Mouse (Mus musculus) brain, embryonic 18.5 days (tissue): ENCODE results near the gene Cradd.

Source experiments
- DNase-seq: peaks from one replicate; pipeline ENCODE4 v3.0.0-alpha.2; 2012; ENCODE audit warnings: low read depth, low spot score

The Cradd gene

DNA sequence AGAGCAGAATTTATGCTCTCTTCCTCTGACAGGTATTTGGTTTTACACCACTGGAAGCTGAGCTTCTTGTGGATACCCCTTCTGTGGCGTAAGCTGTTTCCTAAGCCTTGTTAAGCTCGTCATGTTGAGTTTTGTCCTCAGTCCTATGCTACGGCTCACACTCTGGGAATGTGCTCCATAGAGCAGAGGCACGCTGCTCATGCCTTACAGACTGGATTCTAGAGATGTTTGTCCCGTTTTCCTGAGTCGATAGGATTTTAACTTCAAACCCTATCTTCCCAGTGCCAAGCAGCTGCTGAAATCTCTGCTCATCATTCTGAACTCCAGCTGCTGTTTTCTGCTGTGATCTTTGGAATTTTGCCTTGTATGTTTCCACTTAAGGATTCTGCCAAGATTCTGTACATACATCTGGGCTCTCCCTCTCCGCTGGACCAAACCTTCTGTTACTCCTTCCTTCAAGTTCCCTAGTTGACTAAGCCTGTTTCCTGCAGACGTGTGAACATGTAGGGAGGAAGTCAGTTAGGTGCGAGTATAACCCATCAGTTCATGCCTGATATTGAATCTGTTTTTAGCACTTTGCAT, 164.2 kb downstream of the Cradd start:
- DNase-seq = no peak

DNA sequence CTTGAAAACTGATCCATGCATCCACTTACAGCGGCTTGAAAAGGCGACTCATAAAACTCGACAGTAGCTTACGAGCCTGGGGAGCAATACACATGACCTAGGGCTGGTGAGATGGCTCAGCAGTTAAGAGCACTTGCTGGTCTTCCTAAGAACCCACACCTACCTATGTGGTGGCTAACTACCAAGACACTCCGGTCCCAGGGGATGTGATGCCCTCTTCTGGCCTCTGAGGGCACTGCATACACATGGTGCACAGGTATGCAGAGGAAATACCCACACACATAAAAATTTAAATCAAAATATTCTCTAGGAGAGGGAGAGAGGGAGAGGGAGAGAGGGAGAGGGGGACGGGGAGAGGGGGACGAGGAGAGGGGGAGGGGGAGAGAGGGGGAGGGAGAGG, 167.5 kb downstream of the Cradd start:
- DNase-seq = no peak

DNA sequence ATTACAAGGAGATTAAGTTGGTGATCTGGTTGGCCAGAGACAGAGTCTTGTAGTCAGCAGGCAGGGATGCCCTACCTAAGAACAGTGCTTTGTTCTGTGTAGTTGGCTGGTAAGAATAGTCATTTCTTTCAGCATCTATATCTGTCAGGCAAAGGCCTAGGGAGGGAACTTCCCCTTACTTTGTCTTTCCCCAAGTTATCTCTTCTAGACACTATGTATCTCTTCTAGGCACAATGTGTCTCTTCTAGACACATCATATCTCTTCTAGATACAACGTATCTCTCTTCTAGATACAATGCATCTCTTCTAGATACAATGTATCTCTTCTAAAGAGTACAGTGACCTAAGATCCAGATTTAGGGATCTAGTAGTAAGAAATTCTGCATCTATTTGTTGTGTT, 169.3 kb downstream of the Cradd start:
- no peak for DNase-seq

DNA sequence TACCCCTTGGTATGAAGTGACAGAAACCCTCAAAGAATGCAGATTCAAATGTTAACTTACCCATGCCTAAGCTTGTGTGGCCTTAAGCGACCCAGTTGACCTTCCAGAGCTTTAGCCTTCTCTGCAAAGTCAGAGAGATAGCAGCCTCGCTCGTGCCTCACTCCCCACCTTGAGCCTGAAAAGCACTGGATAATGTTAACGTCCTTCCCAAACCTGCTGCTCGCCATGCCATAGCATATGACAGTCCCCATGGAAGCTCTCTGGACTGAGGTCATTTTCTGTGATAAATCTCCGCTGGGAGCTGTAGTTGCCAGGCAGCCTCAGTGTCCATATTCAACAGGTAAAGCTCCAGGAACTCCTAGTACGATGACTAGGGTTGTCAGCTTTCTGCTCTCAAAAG, 170.7 kb downstream of the Cradd start:
- DNase-seq = no peak

DNA sequence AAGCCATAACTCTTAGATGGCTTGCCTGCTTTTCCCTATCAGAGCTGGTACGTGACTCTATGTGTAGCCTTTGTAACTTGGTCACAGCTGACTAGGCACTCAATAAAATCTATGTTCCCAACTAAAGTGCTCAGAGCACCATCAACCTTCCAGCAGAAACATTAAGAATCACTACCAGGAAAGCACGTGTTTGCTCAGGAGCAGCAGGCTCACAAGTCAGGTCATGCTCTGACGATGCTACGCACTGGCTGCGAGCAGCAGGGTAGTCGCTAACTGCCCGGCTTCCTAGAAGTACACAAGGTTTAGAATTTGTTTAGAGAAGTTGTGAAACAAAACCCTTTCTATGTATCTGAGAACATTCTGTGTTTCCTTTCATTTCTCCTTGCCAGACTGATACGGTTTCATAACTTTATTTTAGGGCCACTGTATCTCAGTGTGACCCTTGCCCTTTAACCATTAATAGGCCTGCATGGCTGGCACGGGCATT, 171.4 kb downstream of the Cradd start:
- DNase-seq = no peak

DNA sequence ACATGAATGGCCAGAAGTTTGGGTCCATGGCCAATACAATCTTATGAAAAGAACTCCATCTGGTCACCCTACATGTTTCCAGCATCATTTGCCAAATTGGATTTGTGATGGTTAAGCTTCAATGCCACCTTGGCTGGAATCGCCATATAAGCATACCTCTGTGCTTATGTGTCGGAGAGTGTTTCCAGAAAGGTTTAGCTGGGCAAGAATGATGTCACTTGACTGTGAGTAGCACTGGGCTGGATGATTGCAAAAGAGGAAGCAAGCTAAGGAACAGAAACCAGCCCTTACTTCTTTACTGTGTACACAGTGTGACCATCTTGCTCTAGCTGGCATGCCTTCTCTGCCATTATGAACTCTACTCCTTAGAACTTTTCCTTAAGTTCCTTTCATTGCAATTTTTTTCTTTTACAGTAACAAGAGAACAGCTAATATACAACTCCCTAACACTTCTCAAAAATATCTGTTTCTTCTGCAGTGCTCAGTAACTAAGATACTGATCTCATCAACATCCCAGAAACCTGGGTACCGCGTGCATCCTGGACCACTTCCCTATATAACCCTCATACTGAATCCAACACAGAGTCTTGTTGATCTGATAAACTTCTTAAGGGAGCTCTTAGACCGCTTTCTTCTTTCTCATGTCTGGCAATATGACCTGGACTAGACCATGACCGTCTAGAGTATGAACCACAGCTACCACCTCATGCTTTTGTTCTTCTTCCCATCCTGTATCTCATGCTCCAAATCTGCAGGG, 172.7 kb downstream of the Cradd start:
- no peak for DNase-seq

DNA sequence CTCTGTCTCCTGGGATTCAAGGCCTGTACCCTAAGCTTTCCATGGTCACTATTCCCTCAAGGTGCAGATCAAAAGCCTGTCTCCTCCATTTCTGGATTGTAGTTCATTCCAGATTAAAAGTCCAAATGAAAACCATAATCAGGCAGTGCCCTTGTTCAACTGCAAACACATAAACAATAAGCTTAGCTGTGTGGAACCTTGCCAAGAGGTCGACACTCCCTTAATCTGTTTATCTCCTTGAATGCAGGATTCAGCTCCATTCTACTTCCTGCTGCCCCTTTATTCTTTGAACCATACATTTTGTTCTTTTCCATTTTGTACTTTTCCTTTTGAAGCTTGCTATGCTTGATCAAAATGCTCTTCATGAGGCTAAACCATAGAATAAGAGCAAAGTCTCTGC, 174.3 kb downstream of the Cradd start:
- DNase-seq = no peak

DNA sequence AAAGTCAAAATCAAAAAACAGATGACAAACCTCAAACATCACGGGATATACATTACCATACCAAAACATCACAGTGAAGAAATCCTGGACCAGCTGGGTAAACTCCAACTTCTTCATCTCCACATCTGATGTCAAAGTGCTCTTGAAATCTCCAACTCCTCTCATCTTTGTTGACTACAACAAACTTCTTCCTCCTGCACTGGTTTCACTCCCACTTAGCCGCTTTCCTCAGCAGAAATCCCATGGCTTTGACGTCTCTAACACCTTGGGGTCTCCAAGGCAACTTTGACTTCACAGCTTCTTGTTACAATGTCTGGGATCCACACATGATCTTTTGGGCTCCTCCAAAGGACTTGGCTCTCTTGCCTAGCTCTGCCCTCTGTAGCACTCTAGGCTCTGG, 175.3 kb downstream of the Cradd start:
- no peak for DNase-seq

DNA sequence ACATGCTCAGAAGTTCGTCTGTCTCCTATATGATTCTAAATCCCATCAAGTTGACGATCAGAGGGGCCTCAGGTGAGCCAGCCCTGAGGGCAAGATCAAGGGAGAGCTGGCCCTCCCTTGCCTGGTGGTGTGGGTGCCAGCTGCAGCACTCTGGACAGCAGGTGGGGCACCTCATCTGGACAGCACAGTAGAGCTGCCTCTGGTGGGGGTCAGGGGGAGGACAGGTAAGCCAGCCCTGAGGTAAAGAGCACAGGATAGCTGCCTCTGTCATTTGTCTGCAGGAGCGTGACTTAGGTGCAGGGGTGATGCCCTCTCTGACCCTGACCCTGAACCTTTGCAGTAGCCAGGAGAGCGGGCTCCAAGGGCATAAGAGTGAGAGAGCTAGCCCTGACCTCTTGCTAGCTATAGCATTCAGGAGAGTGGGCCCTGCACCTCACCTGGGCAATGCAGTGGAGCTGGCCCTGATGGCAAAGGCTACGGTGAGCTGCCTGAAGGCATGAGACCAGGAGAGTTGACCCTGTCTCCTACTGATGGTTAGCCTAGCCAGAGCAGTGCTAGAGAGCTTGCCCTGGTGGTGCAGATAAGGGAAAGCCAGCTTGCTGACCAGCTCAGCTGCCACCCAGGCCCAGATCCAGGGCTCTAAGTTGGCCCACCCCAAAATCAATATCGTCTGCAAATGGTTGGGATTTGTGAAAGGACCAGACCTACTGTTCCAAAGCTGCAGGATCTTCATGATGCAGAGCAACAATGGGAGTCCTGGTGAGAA, 176.6 kb downstream of the Cradd start:
- no peak for DNase-seq

DNA sequence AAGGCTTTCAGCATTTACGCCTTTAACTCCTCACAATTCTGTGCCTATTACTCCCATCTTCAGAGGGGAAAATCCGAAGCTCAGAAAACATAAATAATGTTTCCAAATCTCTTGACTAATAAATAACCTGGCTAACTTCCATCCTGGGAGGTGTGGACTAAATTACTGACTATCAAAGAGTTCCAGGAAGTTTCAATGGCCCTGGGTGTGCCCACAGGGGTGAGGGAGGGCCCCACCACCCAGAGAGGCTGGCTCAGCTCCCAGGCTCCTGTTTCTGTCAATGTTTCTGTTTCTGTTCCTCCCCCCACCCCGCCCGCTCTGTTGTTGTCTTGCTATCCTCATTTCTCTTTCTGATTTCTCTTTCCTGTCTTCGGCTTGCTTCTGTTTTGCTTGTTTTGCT, 177.4 kb downstream of the Cradd start:
- DNase-seq = no peak

DNA sequence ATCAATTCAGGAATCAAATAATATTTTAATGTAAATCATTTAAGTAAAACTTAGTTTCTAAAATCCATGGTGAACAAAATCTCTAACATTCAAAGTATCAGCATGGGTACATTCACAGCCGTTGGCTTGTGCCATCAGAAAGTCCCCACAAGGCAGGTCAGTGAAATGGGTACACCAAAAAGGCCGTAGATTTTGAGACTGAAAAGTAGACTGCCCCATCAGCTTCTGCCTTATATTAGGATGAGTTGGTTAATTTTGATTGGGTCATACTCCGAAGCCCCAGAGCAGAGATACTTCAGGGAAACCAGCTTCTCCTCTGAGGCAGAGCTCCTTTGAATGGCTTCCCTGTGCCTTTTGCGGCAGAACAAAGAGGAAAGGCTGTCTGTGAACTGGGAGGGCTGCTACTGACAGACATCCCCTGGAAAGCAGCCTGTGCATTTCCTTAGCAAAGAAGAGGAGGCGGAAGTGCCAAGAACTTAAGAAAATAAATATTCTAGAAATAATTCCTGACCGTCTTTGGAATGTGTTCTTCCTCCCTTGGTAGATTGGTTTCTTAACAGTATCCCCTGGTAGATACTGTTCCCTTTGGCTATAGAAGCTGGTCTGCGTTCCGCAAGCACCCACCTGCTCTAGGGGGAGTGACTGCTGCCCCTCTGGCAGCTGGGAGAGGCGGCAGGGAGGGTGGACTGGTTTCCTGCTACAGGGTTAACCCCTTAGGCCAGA, 178.6 kb downstream of the Cradd start:
- no peak for DNase-seq

DNA sequence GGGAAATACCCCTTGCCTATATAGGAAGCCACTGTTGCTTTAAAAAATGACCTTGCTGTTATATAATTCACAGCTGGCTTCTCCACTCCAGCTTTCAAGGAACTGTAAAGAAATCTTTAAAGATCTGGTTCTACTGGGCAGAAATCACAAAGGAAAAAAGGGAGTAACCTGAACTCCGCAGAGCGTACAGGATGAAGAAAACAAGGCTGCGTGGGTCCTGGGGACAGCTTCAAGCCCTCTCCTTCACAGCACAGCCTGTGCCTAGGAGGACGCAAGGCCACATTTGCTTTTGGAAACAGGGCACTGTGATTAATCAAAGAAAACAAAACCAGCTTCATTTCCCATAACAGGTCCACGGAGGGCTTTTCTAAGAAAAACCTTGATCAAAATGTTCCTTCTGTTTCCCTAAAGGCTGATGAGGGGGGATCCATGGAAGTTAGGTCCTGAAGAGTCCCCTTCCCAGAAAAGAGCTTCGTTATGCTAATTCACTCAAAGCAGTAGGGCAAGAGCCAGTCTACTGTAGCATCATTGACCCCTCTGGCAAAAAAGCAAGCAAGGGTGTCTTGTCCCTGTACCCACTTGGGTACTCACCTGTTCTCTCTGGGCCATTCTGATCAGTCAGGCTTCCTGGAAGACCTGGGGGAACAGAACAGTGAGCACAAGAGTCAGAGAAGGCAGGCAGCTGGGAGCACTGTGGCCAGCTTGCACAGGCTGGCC, 179.4 kb downstream of the Cradd start:
- DNase-seq = no peak

DNA sequence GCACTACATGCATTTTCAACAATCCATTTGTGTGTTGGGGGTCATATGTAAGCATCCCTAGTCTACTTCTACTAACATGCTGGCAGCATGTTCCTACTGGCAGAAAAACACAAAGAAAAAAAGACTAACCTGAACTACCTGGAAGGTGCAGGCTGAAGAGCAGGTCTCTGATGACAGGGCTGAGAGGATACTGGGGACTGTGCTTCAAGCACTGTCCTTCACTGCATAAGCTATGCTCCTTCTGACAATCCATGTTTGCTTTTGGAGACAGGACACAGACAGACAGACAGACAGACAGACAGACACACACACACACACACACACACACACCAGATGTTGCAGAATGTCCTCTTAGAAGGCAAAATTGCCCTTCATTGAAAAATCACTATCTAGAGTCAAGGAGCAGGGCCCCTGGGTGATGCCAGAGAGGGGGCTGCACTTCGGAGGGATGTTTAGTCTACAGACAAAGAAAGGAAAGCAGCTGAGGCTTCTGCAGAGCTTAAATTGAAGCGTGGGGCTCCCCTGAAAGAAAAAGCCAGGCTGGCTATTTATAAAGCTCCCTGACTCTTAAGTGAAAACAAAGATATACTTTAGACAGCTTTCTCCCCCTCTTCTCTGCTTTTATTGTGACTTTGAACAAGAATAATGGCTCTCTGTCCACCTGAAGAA, 180.4 kb downstream of the Cradd start:
- DNase-seq = no peak

DNA sequence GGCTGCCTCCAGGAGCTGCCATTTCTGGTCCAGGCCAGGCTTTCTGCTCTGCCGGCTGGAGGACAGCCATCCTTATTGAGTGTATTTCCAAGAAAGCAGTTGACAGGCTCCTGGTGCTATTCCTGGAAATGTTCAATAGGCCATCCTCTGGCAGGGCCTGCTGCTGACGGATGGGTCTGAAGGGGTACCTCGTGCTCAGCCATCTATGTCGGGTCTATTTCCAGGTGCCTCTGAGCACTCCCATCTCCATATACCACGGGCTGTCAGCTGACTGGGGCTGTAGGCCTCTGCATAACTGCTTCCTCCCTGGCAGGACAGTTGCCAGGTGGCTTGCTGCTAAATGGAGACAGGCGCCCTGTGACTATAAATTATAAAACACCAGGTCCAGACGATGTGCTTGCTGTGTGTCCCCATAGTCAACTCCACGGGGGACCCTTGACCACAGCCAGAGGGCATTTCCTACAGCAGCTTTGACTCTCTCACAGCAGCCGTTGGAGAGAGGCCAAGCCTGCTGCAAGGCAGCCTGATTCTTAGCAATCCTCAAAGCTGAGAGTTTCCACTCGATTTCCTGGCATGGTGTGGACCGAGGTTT, 181.0 kb downstream of the Cradd start:
- peak; percentile 59 for DNase-seq

DNA sequence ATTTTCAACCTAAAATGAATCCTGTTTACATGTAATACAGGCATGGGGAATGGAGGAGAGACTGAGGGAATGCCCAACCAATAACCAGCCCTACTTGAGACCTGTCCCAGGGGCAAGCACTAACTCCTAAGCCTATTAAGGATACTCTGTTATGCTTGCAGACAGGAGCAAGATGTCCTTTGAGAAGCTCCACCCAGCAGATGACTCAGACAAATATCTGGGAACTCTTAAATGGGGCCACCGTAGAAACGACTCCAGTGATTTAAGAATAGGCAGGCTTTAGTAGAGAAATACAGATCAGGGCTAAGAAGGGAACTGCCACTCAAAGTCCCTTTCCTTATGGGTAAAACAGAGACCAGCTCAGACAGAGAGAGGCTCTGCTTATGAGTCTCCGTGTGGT, 182.9 kb downstream of the Cradd start:
- DNase-seq = no peak

DNA sequence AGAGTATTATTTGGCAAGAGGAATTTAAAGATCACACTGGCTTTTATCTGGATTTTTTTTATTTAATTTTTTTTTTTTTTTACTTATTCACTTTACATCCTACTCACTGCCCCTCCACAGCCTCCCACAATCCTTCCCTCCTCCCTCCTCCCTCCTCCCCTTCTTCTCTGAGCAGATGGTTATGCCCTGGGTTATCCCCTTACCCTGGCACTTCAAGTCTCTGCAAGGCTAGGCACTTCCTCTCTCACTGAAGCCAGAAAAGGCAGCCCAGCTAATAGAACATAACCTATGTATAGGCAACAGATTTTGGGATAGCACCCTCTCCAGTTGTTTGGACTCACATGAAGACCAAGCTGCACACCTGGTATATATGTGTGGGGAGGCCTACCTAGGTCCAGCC, 183.7 kb downstream of the Cradd start:
- DNase-seq = no peak

DNA sequence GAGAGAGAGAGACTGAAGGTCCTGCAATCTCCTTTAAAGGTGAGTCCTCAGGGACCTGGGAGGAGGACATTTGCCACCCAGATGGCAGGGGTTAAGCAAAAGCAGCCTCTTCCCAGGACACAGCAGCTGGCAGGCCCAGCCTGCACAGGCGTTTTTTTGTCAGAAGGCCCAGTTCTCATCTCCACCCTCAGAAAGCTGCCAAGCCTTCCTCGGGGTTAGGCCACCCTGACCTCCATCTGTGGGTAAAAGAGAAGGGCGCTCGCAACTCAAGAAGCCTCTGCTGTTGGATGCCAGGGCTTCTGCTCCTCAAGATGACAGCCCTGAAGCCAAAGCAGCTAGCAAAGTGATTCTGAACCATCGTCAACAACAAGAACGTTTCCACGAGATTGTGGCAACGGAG, 184.3 kb downstream of the Cradd start:
- no peak for DNase-seq

DNA sequence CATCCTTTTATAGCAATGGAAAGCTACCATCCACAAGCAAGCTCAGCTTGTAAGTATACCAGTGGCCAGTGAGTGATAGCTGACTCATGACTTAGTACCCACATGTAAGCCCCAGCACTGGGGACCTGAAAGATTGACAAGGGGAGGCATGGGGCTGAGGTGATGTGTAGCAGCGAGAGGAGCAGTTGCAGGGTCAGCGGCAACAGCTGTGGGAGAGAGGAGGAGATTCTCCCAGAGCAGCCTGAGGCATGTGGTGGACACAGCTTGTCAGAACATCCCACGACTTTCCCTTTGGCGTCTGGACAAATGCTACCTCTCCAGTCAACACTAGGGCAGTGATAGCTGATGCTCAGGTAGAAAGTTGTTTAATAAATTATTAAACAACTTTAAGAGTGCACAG, 190.9 kb downstream of the Cradd start:
- DNase-seq = no peak
